Mouse (Mus musculus): ENCODE data around the gene Slc30a10. TPM values are rescaled to one million over a fixed set of nuclear protein-coding genes. Genes with fewer than 3 reads are reported as not detected.

The Slc30a10 gene
- 0.05 and 0.08 TPM in 2 replicates for polyA plus RNA-seq (2012; rRNA removed)

GRCm38 (mm10) chr1:185454575-185454954 lies at the start of gene Slc30a10:
Gene Slc30a10, plus strand, starts transcription at chr1:185454848.

Other genes starting within 250 kb of the Slc30a10 start
- gene Iars2, start 125.5 kb upstream of the Slc30a10 start, polyA plus RNA-seq (2012; rRNA removed), result 30.2 and 44.2 TPM in 2 replicates
- 47.4 and 62.2 TPM in 2 replicates for gene Bpnt1, start 122.7 kb upstream of the Slc30a10 start, polyA plus RNA-seq (2012; rRNA removed)
- 7.3 and 9.0 TPM in 2 replicates for gene Eprs, start 91.8 kb upstream of the Slc30a10 start, polyA plus RNA-seq (2012; rRNA removed)

Data from ovary, adult 2 months (tissue).